Mouse (Mus musculus) CH12.LX (cell line): ENCODE results near the gene Cldn9.

Experiments used
- CHD2 ChIP-seq: IDR thresholded peaks from 2 replicates; pipeline ENCODE4 v1.6.1; 2011; ENCODE audit warnings: low read length, improper control_type of control experiment
- CTCF ChIP-seq, 2 experiments: IDR thresholded peaks in 1 of 2; conservative IDR thresholded peaks in 1 of 2; 2 replicates each; pipeline ENCODE4 v1.5.1; 2011 to 2012; ENCODE audit warnings: low read depth in 2 of 2, low read length in 2 of 2, improper control_type of control experiment in 1 of 2, inconsistent platforms in 1 of 2, mild to moderate bottlenecking in 1 of 2, moderate library complexity in 1 of 2
- ELF1 ChIP-seq: IDR thresholded peaks from 2 replicates; pipeline ENCODE4 v1.6.1; 2014; ENCODE audit warnings: low read depth, mild to moderate bottlenecking, inconsistent platforms, low read length, improper control_type of control experiment
- EP300 ChIP-seq: IDR thresholded peaks from 2 replicates; pipeline ENCODE4 v1.6.1; 2011; ENCODE audit warnings: low read length, improper control_type of control experiment
- HCFC1 ChIP-seq: IDR thresholded peaks from 2 replicates; pipeline ENCODE4 v1.6.1; 2012; ENCODE audit warnings: low read depth, mild to moderate bottlenecking, inconsistent platforms, low read length, improper control_type of control experiment
- MAFK ChIP-seq: IDR thresholded peaks from 2 replicates; pipeline ENCODE4 v1.6.1; 2011; ENCODE audit warnings: low read length, improper control_type of control experiment; ENCODE audit not compliant: insufficient replicate concordance
- NELFE ChIP-seq: IDR thresholded peaks from 2 replicates; pipeline ENCODE4 v1.6.1; 2011; ENCODE audit warnings: low read depth, low read length, improper control_type of control experiment
- NRF1 ChIP-seq: IDR thresholded peaks from 2 replicates; pipeline ENCODE4 v1.6.1; 2014; ENCODE audit warnings: low read depth, mild to moderate bottlenecking, inconsistent platforms, low read length, improper control_type of control experiment, moderate library complexity
- PAX5 ChIP-seq: IDR thresholded peaks from 2 replicates; pipeline ENCODE4 v1.6.1; 2012; ENCODE audit warnings: low read length, inconsistent platforms, mixed read lengths
- POLR2A ChIP-seq: IDR thresholded peaks from 2 replicates; pipeline ENCODE4 v1.6.1; 2011; ENCODE audit warnings: low read depth, mild to moderate bottlenecking, improper control_type of control experiment, low read length
- TBP ChIP-seq: conservative IDR thresholded peaks from 2 replicates; pipeline ENCODE4 v1.6.1; 2011; ENCODE audit warnings: low read depth, low read length, improper control_type of control experiment
- ZMIZ1 ChIP-seq: IDR thresholded peaks from 2 replicates; pipeline ENCODE4 v1.6.1; 2012; ENCODE audit warnings: low read depth, mild to moderate bottlenecking, inconsistent platforms, low read length, improper control_type of control experiment
- ZNF384 ChIP-seq: IDR thresholded peaks from 2 replicates; pipeline ENCODE4 v1.6.1; 2012; ENCODE audit warnings: low read depth, low read length, improper control_type of control experiment, inconsistent platforms

DNA sequence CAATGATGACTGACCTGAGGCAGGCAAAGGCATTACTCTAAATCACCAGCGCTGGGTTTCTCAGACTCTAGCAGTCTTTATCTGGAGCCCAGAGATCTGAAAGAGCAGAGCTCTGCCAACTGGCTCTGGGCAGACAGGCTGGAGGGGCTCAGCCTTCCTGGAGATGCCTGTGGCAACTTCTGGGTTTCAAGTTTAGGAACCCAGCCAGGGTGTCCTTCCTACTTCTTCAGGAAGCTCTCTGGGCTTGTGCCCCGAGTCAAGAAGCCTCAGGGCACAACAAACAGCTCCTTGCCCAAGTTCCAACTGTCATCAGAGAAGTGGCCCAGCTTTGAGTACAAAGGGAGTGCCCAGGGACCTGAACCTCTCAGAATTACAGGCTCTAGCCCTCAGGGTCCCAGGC lies 29.4 kb downstream of the Cldn9 start:
- no peak for TF ChIP-seq NRF1
- no peak for TF ChIP-seq ELF1
- TF ChIP-seq CHD2 = no peak
- no peak for TF ChIP-seq HCFC1
- TF ChIP-seq EP300 = no peak
- no peak for TF ChIP-seq NELFE
- TF ChIP-seq CTCF (conservative IDR thresholded peaks at IDR 0.05 in 1 of 2, IDR thresholded peaks at IDR 0.05 in 1 of 2; ENCODE audit: low read depth in 2 of 2, low read length in 2 of 2) = no peak
- no peak for TF ChIP-seq ZNF384
- no peak for TF ChIP-seq PAX5
- no peak for TF ChIP-seq MAFK
- TF ChIP-seq ZMIZ1 = no peak
- TF ChIP-seq POLR2A = no peak
- no peak for TF ChIP-seq TBP
